Mouse (Mus musculus): ENCODE results near the gene Prkag2. TPM values are rescaled to one million over a fixed set of nuclear protein-coding genes. Genes with fewer than 3 reads are reported as not detected.
A peak's percentile ranks its signal among the peaks of the same experiment; 100 is the strongest.

Gene Prkag2
- polyA plus RNA-seq, 1 experiment from 2014 or later = 97.6 TPM

- Histone ChIP-seq H3K27ac (replicated peaks; ENCODE audit: low read depth, low read length) (no peak overlapping the region), H3K9me3 (ENCODE audit: control insufficient read depth, low read length) (no peaks in the 10 kb centered on the region), H3K4me2 (ENCODE audit: low read length) (no peak overlapping the region), H3K27me3 (ENCODE audit: control insufficient read depth, insufficient read depth, low read length) (no peaks in the 10 kb centered on the region), H3K9ac (replicated peaks; ENCODE audit: low read length) (no peak overlapping the region), H3K4me3 (replicated peaks; ENCODE audit: low read depth, low read length) (no peak overlapping the region), H3K36me3 (ENCODE audit: control insufficient read depth, insufficient read depth, low read length) (no peaks in the 10 kb centered on the region), H3K4me1 (ENCODE audit: control insufficient read depth, insufficient read depth, low read length) (no peaks in the 10 kb centered on the region)
- no peak for ATAC-seq (ENCODE audit: low FRiP score, low TSS enrichment)
- WGBS = 60% methylated on average over 8 of the region's 8 CpGs
- DNase-seq = no peak
Observed at GRCm38 (mm10) chr5:25092630-25093245, 7.7 kb downstream of the Prkag2 start.

GRCm38 (mm10) chr5:25089258-25089972 lies 11.0 kb downstream of the Prkag2 start:
- no peak overlapping the region for H3K4me3 ChIP-seq (replicated peaks; ENCODE audit: low read depth, low read length)
- H3K9ac ChIP-seq (replicated peaks; ENCODE audit: low read length) = no peak overlapping the region
- no peaks in the 10 kb centered on the region for H3K4me1 ChIP-seq (ENCODE audit: control insufficient read depth, insufficient read depth, low read length)
- no peaks in the 10 kb centered on the region for H3K27me3 ChIP-seq (ENCODE audit: control insufficient read depth, insufficient read depth, low read length)
- no peaks in the 10 kb centered on the region for H3K9me3 ChIP-seq (ENCODE audit: control insufficient read depth, low read length)
- H3K27ac ChIP-seq (replicated peaks; ENCODE audit: low read depth, low read length) = no peak overlapping the region
- H3K36me3 ChIP-seq (ENCODE audit: control insufficient read depth, insufficient read depth, low read length) = no peaks in the 10 kb centered on the region
- DNase-seq = no peak
- H3K4me2 ChIP-seq (ENCODE audit: low read length) = no peak overlapping the region
- no peak for ATAC-seq (ENCODE audit: low FRiP score, low TSS enrichment)
- 79% methylated on average over 6 of the region's 6 CpGs for WGBS

GRCm38 (mm10) chr5:25088633-25089032 lies 11.8 kb downstream of the Prkag2 start:
- DNase-seq = no peak

GRCm38 (mm10) chr5:25088111-25088510 lies 12.3 kb downstream of the Prkag2 start:
- no peaks in the 10 kb centered on the region for H3K27me3 ChIP-seq (ENCODE audit: control insufficient read depth, insufficient read depth, low read length)
- H3K4me2 ChIP-seq (ENCODE audit: low read length) = no peak overlapping the region
- H3K4me1 ChIP-seq (ENCODE audit: control insufficient read depth, insufficient read depth, low read length) = no peaks in the 10 kb centered on the region
- H3K9ac ChIP-seq (replicated peaks; ENCODE audit: low read length) = no peak overlapping the region
- no peak overlapping the region for H3K4me3 ChIP-seq (replicated peaks; ENCODE audit: low read depth, low read length)
- WGBS = 88% methylated on average over 13 of the region's 13 CpGs
- no peaks in the 10 kb centered on the region for H3K36me3 ChIP-seq (ENCODE audit: control insufficient read depth, insufficient read depth, low read length)
- DNase-seq (no peak), ATAC-seq (ENCODE audit: low FRiP score, low TSS enrichment) (no peak)
- no peak overlapping the region for H3K27ac ChIP-seq (replicated peaks; ENCODE audit: low read depth, low read length)
- H3K9me3 ChIP-seq (ENCODE audit: control insufficient read depth, low read length) = no peaks in the 10 kb centered on the region

More at GRCm38 (mm10) chr5:25088633-25089032, 11.8 kb downstream of the Prkag2 start:
- no peak overlapping the region for H3K9ac ChIP-seq (replicated peaks; ENCODE audit: low read length)
- H3K4me3 ChIP-seq (replicated peaks; ENCODE audit: low read depth, low read length) = no peak overlapping the region
- no peak overlapping the region for H3K27ac ChIP-seq (replicated peaks; ENCODE audit: low read depth, low read length)
- no peak overlapping the region for H3K4me2 ChIP-seq (ENCODE audit: low read length)
- ATAC-seq (ENCODE audit: low FRiP score, low TSS enrichment) = no peak
- no peaks in the 10 kb centered on the region for H3K4me1 ChIP-seq (ENCODE audit: control insufficient read depth, insufficient read depth, low read length)
- WGBS = 69% methylated on average over 4 of the region's 4 CpGs
- no peaks in the 10 kb centered on the region for H3K36me3 ChIP-seq (ENCODE audit: control insufficient read depth, insufficient read depth, low read length)
- no peaks in the 10 kb centered on the region for H3K9me3 ChIP-seq (ENCODE audit: control insufficient read depth, low read length)
- H3K27me3 ChIP-seq (ENCODE audit: control insufficient read depth, insufficient read depth, low read length) = no peaks in the 10 kb centered on the region

- ATAC-seq (ENCODE audit: low FRiP score, low TSS enrichment) (no peak), DNase-seq (peak; percentile 17)
- no peak overlapping the region for H3K9ac ChIP-seq (replicated peaks; ENCODE audit: low read length)
- no peaks in the 10 kb centered on the region for H3K9me3 ChIP-seq (ENCODE audit: control insufficient read depth, low read length)
- no peak overlapping the region for H3K4me3 ChIP-seq (replicated peaks; ENCODE audit: low read depth, low read length)
- no peaks in the 10 kb centered on the region for H3K27me3 ChIP-seq (ENCODE audit: control insufficient read depth, insufficient read depth, low read length)
- H3K36me3 ChIP-seq (ENCODE audit: control insufficient read depth, insufficient read depth, low read length) = no peaks in the 10 kb centered on the region
- no peak overlapping the region for H3K4me2 ChIP-seq (ENCODE audit: low read length)
- 89% methylated on average over 7 of the region's 7 CpGs for WGBS
- H3K4me1 ChIP-seq (ENCODE audit: control insufficient read depth, insufficient read depth, low read length) = no peaks in the 10 kb centered on the region
- no peak overlapping the region for H3K27ac ChIP-seq (replicated peaks; ENCODE audit: low read depth, low read length)
Observed at GRCm38 (mm10) chr5:25087064-25087463, 13.4 kb downstream of the Prkag2 start.

- Histone ChIP-seq H3K4me3 (replicated peaks; ENCODE audit: low read depth, low read length) (no peak overlapping the region), H3K27me3 (ENCODE audit: control insufficient read depth, insufficient read depth, low read length) (no peaks in the 10 kb centered on the region), H3K4me2 (ENCODE audit: low read length) (no peak overlapping the region), H3K9me3 (ENCODE audit: control insufficient read depth, low read length) (no peaks in the 10 kb centered on the region), H3K4me1 (ENCODE audit: control insufficient read depth, insufficient read depth, low read length) (no peaks in the 10 kb centered on the region), H3K36me3 (ENCODE audit: control insufficient read depth, insufficient read depth, low read length) (no peaks in the 10 kb centered on the region), H3K9ac (replicated peaks; ENCODE audit: low read length) (no peak overlapping the region), H3K27ac (replicated peaks; ENCODE audit: low read depth, low read length) (no peak overlapping the region)
- ATAC-seq (ENCODE audit: low FRiP score, low TSS enrichment) (no peak), DNase-seq (peak; percentile 59)
- WGBS = 42% methylated on average over 4 of the region's 4 CpGs
Observed at GRCm38 (mm10) chr5:25086234-25086633, 14.2 kb downstream of the Prkag2 start.

- no peaks in the 10 kb centered on the region for H3K4me1 ChIP-seq (ENCODE audit: control insufficient read depth, insufficient read depth, low read length)
- no peaks in the 10 kb centered on the region for H3K36me3 ChIP-seq (ENCODE audit: control insufficient read depth, insufficient read depth, low read length)
- no peak overlapping the region for H3K9ac ChIP-seq (replicated peaks; ENCODE audit: low read length)
- no peak for DNase-seq
- H3K4me3 ChIP-seq (replicated peaks; ENCODE audit: low read depth, low read length) = no peak overlapping the region
- H3K4me2 ChIP-seq (ENCODE audit: low read length) = no peak overlapping the region
- WGBS = 92% methylated on average over 10 of the region's 10 CpGs
- H3K27me3 ChIP-seq (ENCODE audit: control insufficient read depth, insufficient read depth, low read length) = no peaks in the 10 kb centered on the region
- H3K9me3 ChIP-seq (ENCODE audit: control insufficient read depth, low read length) = no peaks in the 10 kb centered on the region
- no peak for ATAC-seq (ENCODE audit: low FRiP score, low TSS enrichment)
- no peak overlapping the region for H3K27ac ChIP-seq (replicated peaks; ENCODE audit: low read depth, low read length)
Observed at GRCm38 (mm10) chr5:25085170-25085569, 15.3 kb downstream of the Prkag2 start.

- Histone ChIP-seq H3K4me3 (replicated peaks; ENCODE audit: low read depth, low read length) (no peak overlapping the region), H3K4me1 (ENCODE audit: control insufficient read depth, insufficient read depth, low read length) (no peaks in the 10 kb centered on the region)
Observed at GRCm38 (mm10) chr5:25083816-25084215, 16.6 kb downstream of the Prkag2 start.

GRCm38 (mm10) chr5:25082542-25082941 lies 17.9 kb downstream of the Prkag2 start:
- 51% methylated on average over 2 of the region's 2 CpGs for WGBS
- Histone ChIP-seq H3K9ac (replicated peaks; ENCODE audit: low read length) (no peak overlapping the region), H3K4me3 (replicated peaks; ENCODE audit: low read depth, low read length) (no peak overlapping the region), H3K9me3 (ENCODE audit: control insufficient read depth, low read length) (no peaks in the 10 kb centered on the region), H3K4me1 (ENCODE audit: control insufficient read depth, insufficient read depth, low read length) (no peaks in the 10 kb centered on the region), H3K27me3 (ENCODE audit: control insufficient read depth, insufficient read depth, low read length) (no peaks in the 10 kb centered on the region), H3K36me3 (ENCODE audit: control insufficient read depth, insufficient read depth, low read length) (no peaks in the 10 kb centered on the region), H3K27ac (replicated peaks; ENCODE audit: low read depth, low read length) (no peak overlapping the region), H3K4me2 (ENCODE audit: low read length) (no peak overlapping the region)
- DNase-seq (peak; percentile 51), ATAC-seq (ENCODE audit: low FRiP score, low TSS enrichment) (no peak)

More at GRCm38 (mm10) chr5:25083816-25084215, 16.6 kb downstream of the Prkag2 start:
- H3K36me3 ChIP-seq (ENCODE audit: control insufficient read depth, insufficient read depth, low read length) = no peaks in the 10 kb centered on the region
- no peak for DNase-seq
- ATAC-seq (ENCODE audit: low FRiP score, low TSS enrichment) = no peak
- H3K4me2 ChIP-seq (ENCODE audit: low read length) = no peak overlapping the region
- WGBS = 58% methylated on average over 7 of the region's 7 CpGs
- no peak overlapping the region for H3K27ac ChIP-seq (replicated peaks; ENCODE audit: low read depth, low read length)
- H3K9me3 ChIP-seq (ENCODE audit: control insufficient read depth, low read length) = no peaks in the 10 kb centered on the region
- H3K9ac ChIP-seq (replicated peaks; ENCODE audit: low read length) = no peak overlapping the region
- no peaks in the 10 kb centered on the region for H3K27me3 ChIP-seq (ENCODE audit: control insufficient read depth, insufficient read depth, low read length)

Data from midbrain, embryonic 14.5 days (tissue).